Mouse (Mus musculus) ES-E14 (cell line): ENCODE measurements at regions not wholly inside any gene's neighbourhood (a gene's known extent, or its start where the extent isn't known, plus 50 kb on each side); places are given as distances from the start of the nearest gene placed in this dataset.

ENCODE experiments used
- CHD2 ChIP-seq: IDR thresholded peaks from 2 replicates; pipeline ENCODE4 v1.6.1; 2014; ENCODE audit warnings: mild to moderate bottlenecking, low read depth, low read length, inconsistent platforms
- ZC3H11A ChIP-seq: IDR thresholded peaks from 2 replicates; pipeline ENCODE4 v1.6.1; 2012; ENCODE audit warnings: low read depth, mild to moderate bottlenecking, inconsistent platforms, low read length, borderline replicate concordance

GRCm38 (mm10) chr11:44013841-44014240 is 112.8 kb upstream of the Adra1b start:
- TF ChIP-seq ZC3H11A (no peak), CHD2 (no peak)
